9 mouse cellular contexts compared by ENCODE assay signal in genomic region chr11:98448191-98448790, GRCm38 (mm10). TPM values are rescaled to one million over a fixed set of nuclear protein-coding genes. Genes with fewer than 3 reads are reported as not detected.
DNase-seq lines count a peak whose midpoint lies in the region; ATAC-seq and TF ChIP-seq lines count a peak whose summit lies in the region.
"Had no signal": no experiment of that assay in that cellular context is flagged by ENCODE, and none has a peak within 500 bp of the region (broad histone marks: within the 10 kb centered on the region; RNA-seq: fewer than 3 reads in every experiment).

No protein-coding gene starts in this region.

- TF ChIP-seq POLR2A in limb, embryonic 14.5 days (IDR thresholded peaks at IDR 0.05; ENCODE audit: borderline replicate concordance, extremely low read depth, insufficient read depth, insufficient read length): no peak

- H3K27me3 ChIP-seq in embryonic facial prominence, embryonic 15.5 days: peaks cover 35% of the 10 kb centered on the region
- peaks cover 13% of the 10 kb centered on the region; the same call in 1 of the 2 replicates for H3K27me3 ChIP-seq in limb, embryonic 14.5 days (ENCODE audit: control insufficient read depth, insufficient read depth, low read length)
- H3K27me3 ChIP-seq in stomach, embryonic 15.5 days (replicated peaks): peaks cover 4% of the 10 kb centered on the region; the same call in 1 of the 2 replicates

- DNase-seq in lung, adult 18-20 months: peak; percentile 56 to 73
- DNase-seq in lung, postnatal 14 days: no peak
- DNase-seq in limb, embryonic 14.5 days (ENCODE audit: low spot score): no peak
- no peak for DNase-seq in left cerebral cortex, adult 9 months (ENCODE audit: low spot score in 2 of 2)
- no peak for DNase-seq in spleen, postnatal 4 days (ENCODE audit: low spot score in 2 of 2)
- no peak for DNase-seq in gastrocnemius, postnatal 4 days (ENCODE audit: low spot score in 2 of 2)

- no peaks in the 10 kb centered on the region for H3K9me3 ChIP-seq in embryonic facial prominence, embryonic 15.5 days (replicated peaks)
- no peaks in the 10 kb centered on the region for H3K9me3 ChIP-seq in limb, embryonic 14.5 days (ENCODE audit: control insufficient read depth, low read length)
- H3K9me3 ChIP-seq in stomach, embryonic 15.5 days: no peaks in the 10 kb centered on the region

- whole genome bisulfite sequencing in embryonic facial prominence, embryonic 15.5 days: 30% methylated on average over 13 of the region's 13 CpGs
- WGBS in limb, embryonic 14.5 days: 30% methylated on average over 13 of the region's 13 CpGs
- 24% methylated on average over 13 of the region's 13 CpGs for WGBS in stomach, embryonic 15.5 days

- H3K4me2 ChIP-seq in embryonic facial prominence, embryonic 15.5 days (replicated peaks): peak overlapping the region; percentile 39
- peak overlapping the region; percentile 24; the same call in 1 of the 2 replicates for H3K4me2 ChIP-seq in limb, embryonic 14.5 days (replicated peaks; ENCODE audit: low read depth, low read length, severe bottlenecking)
- peak overlapping the region; percentile 49 for H3K4me2 ChIP-seq in stomach, embryonic 15.5 days

- H3K27ac ChIP-seq in embryonic facial prominence, embryonic 15.5 days (replicated peaks): 0 out of 2 replicates have a peak overlapping the region, but pooled peaks have one; percentile 44
- H3K27ac ChIP-seq in limb, embryonic 14.5 days (replicated peaks; ENCODE audit: low read depth, low read length): no peak overlapping the region
- H3K27ac ChIP-seq in stomach, embryonic 15.5 days: peak overlapping the region; percentile 89

- H3K36me3 ChIP-seq in embryonic facial prominence, embryonic 15.5 days: no peaks in the 10 kb centered on the region
- no peaks in the 10 kb centered on the region for H3K36me3 ChIP-seq in limb, embryonic 14.5 days (ENCODE audit: control insufficient read depth, insufficient read depth, low read length)
- H3K36me3 ChIP-seq in stomach, embryonic 15.5 days: peaks cover 4% of the 10 kb centered on the region; the same call in 1 of the 2 replicates

- ATAC-seq in embryonic facial prominence, embryonic 15.5 days (ENCODE audit: insufficient number of reproducible peaks, low FRiP score, low TSS enrichment, low read depth): no peak
- ATAC-seq in limb, embryonic 14.5 days (ENCODE audit: low FRiP score, low read depth): no peak
- ATAC-seq in stomach, embryonic 15.5 days (ENCODE audit: insufficient read depth, low FRiP score, low read depth): peak; percentile 64
- ATAC-seq: inflammation-experienced regulatory T-cells, adult 6 months had no signal

- H3K9ac ChIP-seq in embryonic facial prominence, embryonic 15.5 days: no peak overlapping the region
- H3K9ac ChIP-seq in limb, embryonic 14.5 days (ENCODE audit: low read depth, low read length, severe bottlenecking): no peak overlapping the region
- no peak overlapping the region for H3K9ac ChIP-seq in stomach, embryonic 15.5 days

- peaks cover 16% of the 10 kb centered on the region for H3K4me1 ChIP-seq in embryonic facial prominence, embryonic 15.5 days
- peaks cover 7% of the 10 kb centered on the region; the same call in 1 of the 2 replicates for H3K4me1 ChIP-seq in limb, embryonic 14.5 days (ENCODE audit: control insufficient read depth, insufficient read depth, low read length)
- peaks cover 10% of the 10 kb centered on the region for H3K4me1 ChIP-seq in stomach, embryonic 15.5 days

- H3K4me3 ChIP-seq in embryonic facial prominence, embryonic 15.5 days (replicated peaks): peak overlapping the region; percentile 42
- H3K4me3 ChIP-seq in limb, embryonic 14.5 days (replicated peaks; ENCODE audit: low read length): no peak overlapping the region
- H3K4me3 ChIP-seq in stomach, embryonic 15.5 days (replicated peaks): peak overlapping the region; percentile 48

RNA-seq across cellular contexts. Expression of gene Grb7, which starts 2.1 kb away (rescaled TPM):
- 16.2 and 22.4 TPM in 2 replicates for polyA plus RNA-seq in embryonic facial prominence, embryonic 15.5 days (2015; fragmentation: Nextera tagmentation; extraction: Ambion mirVana)
- polyA plus RNA-seq in limb, embryonic 14.5 days (2012; rRNA removed): 9.1 and 9.2 TPM in 2 replicates
- polyA plus RNA-seq in limb, embryonic 14.5 days (2014; fragmentation: Nextera tagmentation; extraction: Ambion mirVana): 8.1 and 9.6 TPM in 2 replicates
- 44.7 and 56.1 TPM in 2 replicates for polyA plus RNA-seq in stomach, embryonic 15.5 days (2015; fragmentation: Nextera tagmentation; extraction: Ambion mirVana)
- under 1 TPM in 1 of 2 experiments, not detected in 1; 0.16 TPM for total RNA-seq in gastrocnemius, postnatal 4 days (2021)

RNA-seq across cellular contexts. Expression of gene Mien1, which starts 9.5 kb away (rescaled TPM):
- polyA plus RNA-seq in embryonic facial prominence, embryonic 15.5 days (2015; fragmentation: Nextera tagmentation; extraction: Ambion mirVana): 109 and 111 TPM in 2 replicates
- 44.8 and 48.5 TPM in 2 replicates for polyA plus RNA-seq in limb, embryonic 14.5 days (2012; rRNA removed)
- polyA plus RNA-seq in limb, embryonic 14.5 days (2014; fragmentation: Nextera tagmentation; extraction: Ambion mirVana): 84.8 and 86.8 TPM in 2 replicates
- polyA plus RNA-seq in stomach, embryonic 15.5 days (2015; fragmentation: Nextera tagmentation; extraction: Ambion mirVana): 137 and 142 TPM in 2 replicates
- total RNA-seq in gastrocnemius, postnatal 4 days (2021): 10 to 100 TPM; 28.0 to 29.0 TPM

RNA-seq across cellular contexts. Expression of gene Erbb2, which starts 36.0 kb away (rescaled TPM):
- 60.7 and 64.0 TPM in 2 replicates for polyA plus RNA-seq in embryonic facial prominence, embryonic 15.5 days (2015; fragmentation: Nextera tagmentation; extraction: Ambion mirVana)
- polyA plus RNA-seq in limb, embryonic 14.5 days (2012; rRNA removed): 51.1 and 64.3 TPM in 2 replicates
- 73.6 and 79.7 TPM in 2 replicates for polyA plus RNA-seq in limb, embryonic 14.5 days (2014; fragmentation: Nextera tagmentation; extraction: Ambion mirVana)
- polyA plus RNA-seq in stomach, embryonic 15.5 days (2015; fragmentation: Nextera tagmentation; extraction: Ambion mirVana): 40.6 and 42.4 TPM in 2 replicates
- total RNA-seq in gastrocnemius, postnatal 4 days (2021): 10 to 100 TPM; 19.6 to 23.5 TPM

RNA-seq across cellular contexts. Expression of gene Pgap3, which starts 48.0 kb away (rescaled TPM):
- polyA plus RNA-seq in embryonic facial prominence, embryonic 15.5 days (2015; fragmentation: Nextera tagmentation; extraction: Ambion mirVana): 13.7 and 16.8 TPM in 2 replicates
- polyA plus RNA-seq in limb, embryonic 14.5 days (2012; rRNA removed): 19.2 and 24.2 TPM in 2 replicates
- polyA plus RNA-seq in limb, embryonic 14.5 days (2014; fragmentation: Nextera tagmentation; extraction: Ambion mirVana): 9.2 and 11.4 TPM in 2 replicates
- polyA plus RNA-seq in stomach, embryonic 15.5 days (2015; fragmentation: Nextera tagmentation; extraction: Ambion mirVana): 13.0 and 15.7 TPM in 2 replicates
- 1 to 10 TPM; 4.6 to 5.6 TPM for total RNA-seq in gastrocnemius, postnatal 4 days (2021)

Comparison
In these comparisons a context has a peak if more than half of its experiments do, and no peak if none do; other contexts are left out.
1. DNase-seq: peak in lung, adult 18-20 months (2 of 2); none in lung, postnatal 14 days (single experiment), limb, embryonic 14.5 days (single experiment), left cerebral cortex, adult 9 months (0 of 2), spleen, postnatal 4 days (0 of 2) and gastrocnemius, postnatal 4 days (0 of 2).
2. Peak in every context shown above with its lines, with median percentiles within 50 percentile points of each other: H3K4me2 ChIP-seq.